Mouse (Mus musculus) kidney, postnatal 14 days (tissue): ENCODE measurements around the gene Fam83g.

Experiments used
- DNase-seq: peaks from one replicate; pipeline ENCODE4 v3.0.0; 2022; ENCODE audit warnings: mixed read lengths

Gene Fam83g

GRCm38 (mm10) chr11:61719826-61720225 is 35.9 kb downstream of the Fam83g start:
- peak; percentile 41 for DNase-seq

GRCm38 (mm10) chr11:61720636-61721035 is 36.7 kb downstream of the Fam83g start, which contains the start of gene Slc5a10:
Gene Slc5a10 (minus strand): TSS chr11:61720826.
- peak; percentile 61 for DNase-seq

GRCm38 (mm10) chr11:61722077-61722476 is 38.2 kb downstream of the Fam83g start:
- peak; percentile 71 for DNase-seq

- DNase-seq = peak; percentile 62
Measured at GRCm38 (mm10) chr11:61728037-61728436, 44.1 kb downstream of the Fam83g start.

GRCm38 (mm10) chr11:61732672-61733071 is 48.8 kb downstream of the Fam83g start:
- DNase-seq = no peak

- DNase-seq = no peak
Measured at GRCm38 (mm10) chr11:61737290-61737689, 53.4 kb downstream of the Fam83g start.

- DNase-seq = no peak
Measured at GRCm38 (mm10) chr11:61740500-61740899, 56.6 kb downstream of the Fam83g start.

- DNase-seq = no peak
Measured at GRCm38 (mm10) chr11:61743768-61744167, 59.9 kb downstream of the Fam83g start.

GRCm38 (mm10) chr11:61744460-61744859 is 60.6 kb downstream of the Fam83g start:
- DNase-seq = no peak

- DNase-seq = no peak
Measured at GRCm38 (mm10) chr11:61745781-61746180, 61.9 kb downstream of the Fam83g start.

GRCm38 (mm10) chr11:61747161-61747560 is 63.3 kb downstream of the Fam83g start:
- no peak for DNase-seq

- DNase-seq = no peak
Measured at GRCm38 (mm10) chr11:61751612-61752011, 67.7 kb downstream of the Fam83g start.

GRCm38 (mm10) chr11:61757151-61757550 is 73.3 kb downstream of the Fam83g start:
- DNase-seq = no peak
